ENCODE assay signal across 8 mouse cellular contexts in genomic region chr8:115706861-115707730, GRCm38 (mm10). TPM values are rescaled to one million over a fixed set of nuclear protein-coding genes. Genes with fewer than 3 reads are reported as not detected.
DNase-seq lines count a peak whose midpoint lies in the region; ATAC-seq lines count a peak whose summit lies in the region.

No protein-coding gene starts in this region.

- peak; percentile 40 for ATAC-seq in common myeloid progenitor, adult 5-6 weeks (replicated peaks; ENCODE audit: low read depth, poor library complexity, severe bottlenecking)
- ATAC-seq in megakaryocyte, adult 5-6 weeks (ENCODE audit: poor library complexity, severe bottlenecking): peak; percentile 54

- intact Hi-C loops in gastrocnemius, postnatal 14 days (cut with DNase I; ENCODE audit: low total_unique reads): loop anchor here (5.0 kb wide), 1 partner anchor 305 kb away; no protein-coding TSS in a partner anchor
- intact Hi-C loops in left cerebral cortex, postnatal 10 days (cut with DNase I): loop anchor here (5.0 to 10.0 kb wide), 6 partner anchors 462 to 1255 kb away; no protein-coding TSS in a partner anchor

- DNase-seq in ZHBTc4 (ENCODE audit: low read depth, low spot score): peak; percentile 79
- DNase-seq in gastrocnemius, postnatal 14 days: peak; percentile 78
- DNase-seq in induced T-regulatory cell, adult 2 months (ENCODE audit: low read depth): peak; percentile 85
- DNase-seq in left cerebral cortex, postnatal 10 days (ENCODE audit: extremely low spot score in 1 of 2, low spot score in 2 of 2): peak; percentile 28 to 85
- DNase-seq in right cerebral cortex, adult 18-20 months: peak; percentile 68
- peak; percentile 74 for DNase-seq in urinary bladder, adult 2 months (ENCODE audit: low spot score)

RNA-seq across cellular contexts. Expression of gene Maf, which starts 0.5 kb away (rescaled TPM):
- 0.18 and 0.34 TPM in 2 replicates for total RNA-seq in common myeloid progenitor, adult 5-6 weeks (2017)
- 100 to 1,000 TPM in 1 of 2 experiments, 10 to 100 TPM in 1; 93.8 to 112 TPM for total RNA-seq in gastrocnemius, postnatal 14 days (2021)
- 10 to 100 TPM; 27.1 to 31.0 TPM for total RNA-seq in left cerebral cortex, postnatal 10 days (2021)
- 3.9 and 4.6 TPM in 2 replicates for total RNA-seq in megakaryocyte, adult 5-6 weeks (2015)
- 1.8 and 2.0 TPM in 2 replicates for total RNA-seq in megakaryocyte, adult 5-6 weeks (2017)
- polyA plus RNA-seq in urinary bladder, adult 2 months (2012; rRNA removed): 16.7 and 23.5 TPM in 2 replicates

Comparison
In these comparisons a context has a peak if more than half of its experiments do, and no peak if none do; other contexts are left out.
1. Peak in every context shown above with its lines: DNase-seq and ATAC-seq.
2. RNA of gene Maf, which starts 0.5 kb away (total RNA-seq): 93.8 to 112 TPM in gastrocnemius, postnatal 14 days and 27.1 to 31.0 TPM in left cerebral cortex, postnatal 10 days; 1.8 to 4.6 TPM in megakaryocyte, adult 5-6 weeks and 0.18 to 0.34 TPM in common myeloid progenitor, adult 5-6 weeks; every median in the first group is over 4 times any median in the second.